Mouse (Mus musculus): ENCODE results near the gene Krtap17-1. TPM values are rescaled to one million over a fixed set of nuclear protein-coding genes. Genes with fewer than 3 reads are reported as not detected.

Gene Krtap17-1
- total RNA-seq, 2 experiments from 2014 or later: not detected

DNA sequence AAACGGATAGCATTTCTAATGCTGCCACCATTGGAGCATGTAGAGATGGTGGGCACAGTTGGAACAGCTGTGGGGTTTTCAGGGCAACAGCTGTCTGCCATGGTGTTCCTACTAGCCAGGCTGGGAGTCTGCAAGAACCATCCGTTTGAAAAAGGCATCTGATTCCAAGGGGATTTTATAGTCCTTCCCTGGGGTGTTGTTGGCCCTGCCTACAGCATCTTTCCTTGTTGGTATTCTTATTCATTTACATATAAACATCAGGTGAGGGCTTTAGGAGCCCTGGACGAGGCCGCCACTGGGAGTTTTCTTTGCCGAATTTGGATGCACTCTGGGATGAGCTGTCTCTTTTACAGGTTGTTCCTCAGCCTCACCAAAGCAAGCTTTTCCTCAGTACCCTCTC is 14.8 kb downstream of the Krtap17-1 start, which contains the start of gene Krtap29-1:
TSS of gene Krtap29-1 (minus strand) at position 101 of the 400 bp plus-strand sequence.
- DNase-seq (ENCODE audit: low spot score in 2 of 2): no peak

DNA sequence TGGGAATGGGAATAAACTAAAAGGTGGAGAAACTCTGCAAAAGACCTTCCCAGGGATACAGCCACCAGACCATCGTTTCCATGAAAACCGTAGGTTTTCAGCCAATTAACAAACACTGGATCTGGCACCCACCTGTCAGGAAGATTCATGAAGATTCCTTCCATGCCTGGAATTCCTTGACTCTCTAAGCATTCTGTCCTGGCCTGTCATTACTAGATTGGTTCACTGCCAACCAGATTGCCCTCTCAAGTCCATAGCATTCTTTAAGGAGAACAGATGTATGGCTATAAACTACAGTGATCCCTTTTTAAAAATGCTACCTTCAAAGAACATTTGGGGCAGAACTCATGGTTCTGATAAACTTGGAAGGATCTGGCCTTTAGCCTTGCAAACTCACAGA is 27.8 kb downstream of the Krtap17-1 start:
- no peak for DNase-seq (ENCODE audit: low spot score in 2 of 2)

DNA sequence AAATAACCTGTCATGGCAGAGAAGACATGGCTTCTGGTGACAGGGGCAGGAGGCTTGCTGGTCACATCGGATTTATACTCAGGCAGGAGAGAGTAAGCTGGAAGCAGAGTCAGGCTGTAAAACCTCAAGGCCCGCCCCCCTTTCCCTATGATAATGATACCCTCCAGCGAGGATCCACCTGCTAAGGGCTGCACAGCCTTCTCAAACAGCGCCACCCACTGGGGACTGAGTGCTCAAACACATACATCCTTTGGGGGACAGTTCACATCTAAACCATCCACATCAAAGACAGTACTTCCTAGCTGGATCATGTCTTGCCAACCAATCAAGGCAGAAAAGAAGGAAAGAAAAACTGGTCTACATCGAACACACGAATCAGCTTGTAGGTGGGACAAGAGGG is 29.6 kb downstream of the Krtap17-1 start:
- no peak for DNase-seq (ENCODE audit: low spot score in 2 of 2)

DNA sequence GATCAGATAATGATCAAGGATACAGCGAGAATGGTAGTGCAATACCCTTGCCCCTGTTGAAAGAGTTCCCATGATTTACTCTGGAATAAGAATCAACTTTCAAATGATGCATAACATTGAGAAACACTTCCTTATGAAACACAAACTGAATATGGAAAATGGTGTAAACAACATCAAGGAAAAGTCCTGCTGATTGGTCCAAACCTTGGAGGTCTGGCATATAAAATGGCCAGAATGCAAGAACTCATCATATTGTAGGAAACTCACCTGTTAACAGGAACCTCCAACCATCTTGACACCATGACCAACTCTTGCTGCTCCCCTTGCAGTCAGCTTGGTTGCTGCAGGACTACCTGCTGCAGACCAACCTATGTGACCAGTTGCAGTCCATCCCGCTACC is 45.6 kb downstream of the Krtap17-1 start, which contains the start of gene Krtap9-5:
TSS of gene Krtap9-5 (plus strand) at position 301 of the 400 bp plus-strand sequence.
- no peak for DNase-seq (ENCODE audit: low spot score in 2 of 2)

Other genes starting within 250 kb of the Krtap17-1 start
- not detected for gene Gm11595, start 221.1 kb downstream of the Krtap17-1 start, total RNA-seq (2021)
- not detected for gene Krtap4-8, start 213.3 kb downstream of the Krtap17-1 start, total RNA-seq (2021)
- not detected for gene Krtap4-9, start 208.8 kb downstream of the Krtap17-1 start, total RNA-seq (2021)
- gene Gm11596, start 200.5 kb downstream of the Krtap17-1 start, total RNA-seq (2021): not detected
- not detected for gene Gm11569, start 195.1 kb downstream of the Krtap17-1 start, total RNA-seq (2021)
- gene Gm11554, start 189.5 kb downstream of the Krtap17-1 start, total RNA-seq (2021): not detected
- not detected for gene Krtap4-13, start 184.1 kb downstream of the Krtap17-1 start, total RNA-seq (2021)
- gene Gm11564, start 178.3 kb downstream of the Krtap17-1 start, total RNA-seq (2021): not detected
- gene 2300003K06Rik, start 155.9 kb downstream of the Krtap17-1 start, total RNA-seq (2021): not detected
- gene Krtap4-16, start 142.4 kb downstream of the Krtap17-1 start, total RNA-seq (2021): not detected
- not detected for gene Gm11568, start 136.1 kb downstream of the Krtap17-1 start, total RNA-seq (2021)
- gene Gm11559, start 129.5 kb downstream of the Krtap17-1 start, total RNA-seq (2021): not detected
- not detected for gene Krtap9-1, start 120.6 kb downstream of the Krtap17-1 start, total RNA-seq (2021)
- gene Gm11567, start 114.8 kb downstream of the Krtap17-1 start, total RNA-seq (2021): not detected
- gene Krtap31-1, start 86.1 kb downstream of the Krtap17-1 start, total RNA-seq (2021): not detected
- not detected for gene Gm11565, start 79.2 kb downstream of the Krtap17-1 start, total RNA-seq (2021)
- not detected for gene Krtap31-2, start 57.7 kb downstream of the Krtap17-1 start, total RNA-seq (2021)
- not detected for gene Krtap9-5, start 45.5 kb downstream of the Krtap17-1 start, total RNA-seq (2021)
- gene Krtap29-1, start 14.9 kb downstream of the Krtap17-1 start, total RNA-seq (2021): not detected
- gene Krtap16-1, start 7.4 kb downstream of the Krtap17-1 start, total RNA-seq (2021): not detected
- gene Krt33a, start 22.2 kb upstream of the Krtap17-1 start, total RNA-seq (2021): not detected
- gene Krt33b, start 35.9 kb upstream of the Krtap17-1 start, total RNA-seq (2021): not detected
- not detected for gene Krt34, start 47.6 kb upstream of the Krtap17-1 start, total RNA-seq (2021)
- not detected for gene Krt31, start 56.6 kb upstream of the Krtap17-1 start, total RNA-seq (2021)
- gene Krt32, start 94.2 kb upstream of the Krtap17-1 start, total RNA-seq (2021): not detected
- gene Krt35, start 102.2 kb upstream of the Krtap17-1 start, total RNA-seq (2021): not detected
- gene Krt36, start 111.6 kb upstream of the Krtap17-1 start, total RNA-seq (2021): not detected
- not detected for gene Krt13, start 127.6 kb upstream of the Krtap17-1 start, total RNA-seq (2021)
- gene Krt15, start 141.9 kb upstream of the Krtap17-1 start, total RNA-seq (2021): not detected
- not detected for gene Krt19, start 154.7 kb upstream of the Krtap17-1 start, total RNA-seq (2021)
- 1 to 10 TPM; 3.8 to 4.9 TPM for gene Krt9, start 199.3 kb upstream of the Krtap17-1 start, total RNA-seq (2021)
- not detected for gene Krt14, start 213.6 kb upstream of the Krtap17-1 start, total RNA-seq (2021)